Mouse (Mus musculus) embryonic facial prominence, embryonic 13.5 days (tissue): Measurements from ENCODE around the gene Fkbp9. TPM values are rescaled to one million over a fixed set of nuclear protein-coding genes. Genes with fewer than 3 reads are reported as not detected.
"Not testable (repeated sequence)": the region's sequence is repeated elsewhere in the genome, so short reads cannot be mapped to it uniquely, and the experiment has no call there.

Source experiments
- ATAC-seq: fragments of 200-750 bp; cut with Nextera tagmentation; 2 replicates; pipeline ENCODE4 v1.8.0; 2017; ENCODE audit warnings: low read depth; ENCODE audit not compliant: insufficient number of reproducible peaks, insufficient read depth, low FRiP score, low TSS enrichment
- H3K27ac ChIP-seq: fragments of 300-500 bp; sonication (generic); 2 replicates; pipeline ENCODE4 v1.5.1; 2015; ENCODE audit warnings: moderate library complexity, mild to moderate bottlenecking, inconsistent platforms
- H3K27me3 ChIP-seq: fragments of 300-500 bp; sonication (generic); 2 replicates; pipeline ENCODE4 v1.6.1; 2015; ENCODE audit warnings: mild to moderate bottlenecking, inconsistent platforms
- H3K36me3 ChIP-seq: fragments of 300-500 bp; sonication (generic); 2 replicates; pipeline ENCODE4 v1.6.1; 2015; ENCODE audit warnings: mild to moderate bottlenecking, inconsistent platforms
- H3K4me1 ChIP-seq: fragments of 300-500 bp; sonication (generic); 2 replicates; pipeline ENCODE4 v1.6.1; 2015; ENCODE audit warnings: inconsistent platforms
- H3K4me2 ChIP-seq: fragments of 300-500 bp; sonication (generic); 2 replicates; pipeline ENCODE4 v1.6.1; 2015; ENCODE audit warnings: moderate library complexity, mild to moderate bottlenecking, inconsistent platforms
- H3K4me3 ChIP-seq: fragments of 300-500 bp; sonication (generic); 2 replicates; pipeline ENCODE4 v1.5.1; 2015; ENCODE audit warnings: mild to moderate bottlenecking, inconsistent platforms
- H3K9ac ChIP-seq: fragments of 300-500 bp; sonication (generic); 2 replicates; pipeline ENCODE4 v1.6.1; 2015; ENCODE audit warnings: mild to moderate bottlenecking, inconsistent platforms
- H3K9me3 ChIP-seq: fragments of 300-500 bp; sonication (generic); 2 replicates; pipeline ENCODE4 v1.6.1; 2016; ENCODE audit warnings: inconsistent platforms
- WGBS: fragments of 180-500 bp; shearing (Covaris S2); methylation state at CpG from one replicate; pipeline ENCODE4 v1.1.7; 2015; ENCODE audit warnings: mixed read lengths; 5-methylcytosine and 5-hydroxymethylcytosine counted together
- polyA plus RNA-seq: library from polyadenylated mRNA; unstranded; fragments of >200 nt; fragmentation: Nextera tagmentation; extraction: Ambion mirVana; gene quantifications from 2 replicates; pipeline ENCODE4 v1.2.1, GENCODE M21; 2015

Fkbp9 gene
- polyA plus RNA-seq, 1 experiment from 2014 or later: 171 TPM

GRCm38 (mm10) chr6:56843229-56843628, 11.4 kb downstream of the Fkbp9 start:
- 88% methylated on average over 3 of the region's 3 CpGs for WGBS
- no peak overlapping the region for H3K4me3 ChIP-seq
- ATAC-seq: no peak
- H3K27me3 ChIP-seq: no peaks in the 10 kb centered on the region
- no peak overlapping the region for H3K9ac ChIP-seq
- peaks cover 30% of the 10 kb centered on the region for H3K36me3 ChIP-seq
- no peak overlapping the region for H3K4me2 ChIP-seq
- H3K27ac ChIP-seq: no peak overlapping the region
- H3K4me1 ChIP-seq: 0 out of 2 replicates have a peak, but pooled peaks cover 2% of the 10 kb centered on the region
- H3K9me3 ChIP-seq: no peaks in the 10 kb centered on the region

- no peak overlapping the region for H3K4me2 ChIP-seq
- 94% methylated on average over 2 of the region's 2 CpGs for WGBS
- H3K4me3 ChIP-seq: no peak overlapping the region
- H3K27ac ChIP-seq: no peak overlapping the region
- H3K9ac ChIP-seq: no peak overlapping the region
- no peaks in the 10 kb centered on the region for H3K9me3 ChIP-seq
- H3K4me1 ChIP-seq: no peaks in the 10 kb centered on the region
- H3K27me3 ChIP-seq: no peaks in the 10 kb centered on the region
- peaks cover 22% of the 10 kb centered on the region for H3K36me3 ChIP-seq
- no peak for ATAC-seq
Measured at GRCm38 (mm10) chr6:56844365-56844764, 12.5 kb downstream of the Fkbp9 start.

DNA sequence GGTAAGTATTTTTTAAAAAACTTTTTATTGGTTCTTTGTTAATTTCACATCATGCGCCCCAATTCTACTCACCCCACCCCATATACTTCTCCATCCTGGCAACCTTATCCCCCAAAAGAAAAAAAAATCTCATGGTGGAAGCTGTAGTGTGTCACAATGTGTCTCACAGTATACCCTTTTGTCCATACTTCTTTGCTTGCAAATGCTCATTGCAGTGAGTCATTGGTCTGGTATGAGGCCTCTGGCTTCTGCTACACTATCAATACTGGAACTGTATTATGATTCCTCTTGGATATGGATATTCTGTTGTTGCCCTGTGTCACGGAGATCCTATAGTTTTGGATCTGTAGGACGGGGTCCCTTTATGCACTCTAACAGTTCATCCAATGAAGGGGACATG, 17.1 kb downstream of the Fkbp9 start:
- Histone ChIP-seq H3K9ac (no peak overlapping the region), H3K27ac (no peak overlapping the region), H3K4me2 (no peak overlapping the region), H3K9me3 (no peaks in the 10 kb centered on the region), H3K36me3 (peaks cover 40% of the 10 kb centered on the region), H3K4me3 (no peak overlapping the region), H3K4me1 (no peaks in the 10 kb centered on the region), H3K27me3 (no peaks in the 10 kb centered on the region)
- 92% methylated on average over 3 of the region's 3 CpGs for WGBS
- ATAC-seq: no peak

- Histone ChIP-seq H3K4me2 (no peak overlapping the region), H3K36me3 (peaks cover 42% of the 10 kb centered on the region), H3K9me3 (no peaks in the 10 kb centered on the region), H3K27me3 (no peaks in the 10 kb centered on the region), H3K4me3 (no peak overlapping the region), H3K9ac (no peak overlapping the region), H3K27ac (no peak overlapping the region), H3K4me1 (no peaks in the 10 kb centered on the region)
- ATAC-seq: no peak
- 69% methylated on average over 7 of the region's 7 CpGs for WGBS
Measured at GRCm38 (mm10) chr6:56850315-56850714, 18.5 kb downstream of the Fkbp9 start.

- ATAC-seq: no peak
- H3K36me3 ChIP-seq: peaks cover 58% of the 10 kb centered on the region
- no peaks in the 10 kb centered on the region for H3K4me1 ChIP-seq
- H3K27ac ChIP-seq: no peak overlapping the region
- H3K4me2 ChIP-seq: no peak overlapping the region
- 93% methylated on average over 8 of the region's 8 CpGs for WGBS
- no peaks in the 10 kb centered on the region for H3K27me3 ChIP-seq
- H3K9me3 ChIP-seq: no peaks in the 10 kb centered on the region
- no peak overlapping the region for H3K9ac ChIP-seq
- H3K4me3 ChIP-seq: no peak overlapping the region
Measured at GRCm38 (mm10) chr6:56854803-56855202, 22.9 kb downstream of the Fkbp9 start.

- H3K4me2 ChIP-seq: no peak overlapping the region
- ATAC-seq: peak; percentile 69; the same call in 1 of the 2 replicates
- H3K4me3 ChIP-seq: no peak overlapping the region
- H3K27ac ChIP-seq: peak overlapping the region; percentile 19; the same call in 1 of the 2 replicates
- H3K9me3 ChIP-seq: no peaks in the 10 kb centered on the region
- no peaks in the 10 kb centered on the region for H3K27me3 ChIP-seq
- H3K4me1 ChIP-seq: no peaks in the 10 kb centered on the region
- peaks cover 60% of the 10 kb centered on the region for H3K36me3 ChIP-seq
- whole genome bisulfite sequencing: 56% methylated on average over 5 of the region's 5 CpGs
- H3K9ac ChIP-seq: no peak overlapping the region
Measured at GRCm38 (mm10) chr6:56856748-56857147, 24.9 kb downstream of the Fkbp9 start.

GRCm38 (mm10) chr6:56860205-56860848, 28.5 kb downstream of the Fkbp9 start:
- no peak overlapping the region for H3K27ac ChIP-seq
- H3K9ac ChIP-seq: no peak overlapping the region
- H3K4me3 ChIP-seq: no peak overlapping the region
- H3K4me1 ChIP-seq: no peaks in the 10 kb centered on the region
- H3K27me3 ChIP-seq: no peaks in the 10 kb centered on the region
- H3K9me3 ChIP-seq: no peaks in the 10 kb centered on the region
- WGBS: 91% methylated on average over 8 of the region's 8 CpGs
- ATAC-seq: no peak
- peaks cover 53% of the 10 kb centered on the region for H3K36me3 ChIP-seq
- H3K4me2 ChIP-seq: no peak overlapping the region

DNA sequence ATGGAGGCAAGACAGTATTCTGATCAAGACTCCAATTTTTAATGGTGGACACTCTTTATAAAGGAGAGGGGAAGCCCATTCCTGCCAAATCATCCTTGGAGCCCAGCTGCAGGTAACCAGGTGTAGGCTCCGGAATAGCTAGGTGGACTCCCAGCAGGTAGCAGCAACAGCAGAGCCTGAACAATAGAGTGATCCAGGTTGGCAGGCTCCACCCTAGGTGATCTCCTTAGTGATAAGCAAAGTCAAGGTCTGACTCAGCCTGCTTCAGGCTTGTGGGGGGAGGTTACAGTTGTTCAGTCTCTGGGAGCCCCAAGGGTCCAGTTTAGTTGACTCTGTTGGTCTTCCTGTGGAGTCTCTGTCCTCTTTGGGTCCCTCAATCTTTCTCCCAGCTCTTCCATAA, 35.0 kb downstream of the Fkbp9 start:
- 96% methylated on average over 1 of the region's 1 CpGs for WGBS
- not testable (repeated sequence) for H3K9me3 ChIP-seq, H3K4me1 ChIP-seq, H3K27ac ChIP-seq, H3K9ac ChIP-seq, H3K27me3 ChIP-seq, H3K4me3 ChIP-seq, ATAC-seq, H3K4me2 ChIP-seq
- peaks cover 58% of the 10 kb centered on the region for H3K36me3 ChIP-seq

- Histone ChIP-seq H3K4me3 (no peak overlapping the region), H3K27me3 (no peaks in the 10 kb centered on the region), H3K27ac (no peak overlapping the region), H3K9ac (no peak overlapping the region), H3K36me3 (peaks cover 50% of the 10 kb centered on the region), H3K4me2 (no peak overlapping the region), H3K4me1 (no peaks in the 10 kb centered on the region; the same call in 1 of the 2 replicates), H3K9me3 (no peaks in the 10 kb centered on the region)
- no peak for ATAC-seq
- 70% methylated on average over 8 of the region's 8 CpGs for WGBS
Measured at GRCm38 (mm10) chr6:56868565-56868964, 36.7 kb downstream of the Fkbp9 start.

DNA sequence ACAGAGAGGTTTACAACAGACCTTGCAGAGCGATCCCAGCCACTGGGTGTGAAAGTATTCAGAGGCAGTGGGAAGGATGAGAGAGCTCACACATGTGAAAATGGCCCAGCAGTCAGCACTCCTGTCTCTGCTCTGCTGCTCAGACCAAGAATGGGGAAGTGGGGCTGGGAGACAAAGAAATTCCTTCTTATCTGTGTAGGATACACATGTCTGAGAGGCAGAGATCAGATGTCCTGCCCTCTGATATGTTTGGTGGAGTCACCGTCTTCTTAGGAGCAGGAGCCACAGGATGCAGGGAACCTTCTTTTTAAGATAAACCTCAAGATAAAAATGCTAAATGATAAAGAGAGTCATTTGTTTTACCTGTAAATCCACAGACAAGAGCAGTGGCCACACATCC, 38.2 kb downstream of the Fkbp9 start:
- H3K36me3 ChIP-seq: peaks cover 49% of the 10 kb centered on the region

GRCm38 (mm10) chr6:56876870-56877269, 45.0 kb downstream of the Fkbp9 start:
- Histone ChIP-seq H3K4me2 (no peak overlapping the region), H3K9me3 (no peaks in the 10 kb centered on the region), H3K9ac (no peak overlapping the region), H3K4me3 (no peak overlapping the region), H3K36me3 (peaks cover 67% of the 10 kb centered on the region), H3K27ac (no peak overlapping the region), H3K4me1 (no peaks in the 10 kb centered on the region; the same call in 1 of the 2 replicates), H3K27me3 (no peaks in the 10 kb centered on the region)
- no peak for ATAC-seq
- 88% methylated on average over 4 of the region's 4 CpGs for WGBS

More for the DNA sequence above, 38.2 kb downstream of the Fkbp9 start:
- ATAC-seq: no peak
- Histone ChIP-seq H3K4me1 (no peaks in the 10 kb centered on the region; the same call in 1 of the 2 replicates), H3K27ac (no peak overlapping the region), H3K4me3 (no peak overlapping the region), H3K27me3 (no peaks in the 10 kb centered on the region), H3K9ac (no peak overlapping the region), H3K4me2 (no peak overlapping the region), H3K9me3 (no peaks in the 10 kb centered on the region)
- WGBS: 78% methylated on average over 2 of the region's 2 CpGs

GRCm38 (mm10) chr6:56877985-56878384, 46.1 kb downstream of the Fkbp9 start:
- no peak overlapping the region for H3K27ac ChIP-seq
- WGBS: 94% methylated on average over 8 of the region's 8 CpGs
- H3K27me3 ChIP-seq: no peaks in the 10 kb centered on the region
- ATAC-seq: no peak
- no peaks in the 10 kb centered on the region for H3K4me1 ChIP-seq
- no peak overlapping the region for H3K4me2 ChIP-seq
- peaks cover 76% of the 10 kb centered on the region for H3K36me3 ChIP-seq
- no peak overlapping the region for H3K9ac ChIP-seq
- no peaks in the 10 kb centered on the region for H3K9me3 ChIP-seq
- no peak overlapping the region for H3K4me3 ChIP-seq
